Mouse (Mus musculus) testis, adult 2 months (tissue): ENCODE measurements around the gene Gm10160. TPM values are rescaled to one million over a fixed set of nuclear protein-coding genes. Genes with fewer than 3 reads are reported as not detected.

Experiments used
- H3K27ac ChIP-seq: fragments of 200-500 bp; 2 replicates; pipeline ENCODE4 v1.5.1; 2012; ENCODE audit warnings: low read depth, low read length; ENCODE audit not compliant: control insufficient read depth, insufficient read depth
- H3K27me3 ChIP-seq: fragments of 200-500 bp; 2 replicates; pipeline ENCODE4 v1.6.1; 2012; ENCODE audit warnings: mild to moderate bottlenecking, low read length, moderate library complexity; ENCODE audit not compliant: control insufficient read depth, insufficient read depth
- H3K36me3 ChIP-seq: fragments of 200-500 bp; 2 replicates; pipeline ENCODE4 v1.6.1; 2012; ENCODE audit warnings: mild to moderate bottlenecking, low read length; ENCODE audit not compliant: control insufficient read depth, insufficient read depth
- H3K4me1 ChIP-seq: fragments of 200-500 bp; 2 replicates; pipeline ENCODE4 v1.6.1; 2012; ENCODE audit warnings: low read length; ENCODE audit not compliant: control insufficient read depth, insufficient read depth
- H3K4me3 ChIP-seq: fragments of 200-500 bp; 2 replicates; pipeline ENCODE4 v1.5.1; 2012; ENCODE audit warnings: low read depth, mild to moderate bottlenecking, low read length, moderate library complexity, mixed read lengths; ENCODE audit not compliant: control insufficient read depth
- CTCF ChIP-seq: fragments of 200-500 bp; IDR thresholded peaks from 2 replicates; pipeline ENCODE4 v1.5.1; 2012; ENCODE audit warnings: low read depth, mild to moderate bottlenecking, inconsistent platforms, low read length, moderate library complexity; ENCODE audit not compliant: control insufficient read depth, insufficient read depth, insufficient replicate concordance
- POLR2A ChIP-seq: fragments of 200-500 bp; IDR thresholded peaks from 2 replicates; pipeline ENCODE4 v1.6.1; 2012; ENCODE audit warnings: low read depth, mild to moderate bottlenecking, inconsistent platforms, low read length, moderate library complexity; ENCODE audit not compliant: control insufficient read depth
- polyA plus RNA-seq: library from polyadenylated mRNA; depleted of rRNA; stranded (reverse); fragments of >200 nt; gene quantifications from 2 replicates; pipeline ENCODE4 v1.2.3, GENCODE M21; 2012

The Gm10160 gene
- polyA plus RNA-seq, 1 experiment = not detected

DNA sequence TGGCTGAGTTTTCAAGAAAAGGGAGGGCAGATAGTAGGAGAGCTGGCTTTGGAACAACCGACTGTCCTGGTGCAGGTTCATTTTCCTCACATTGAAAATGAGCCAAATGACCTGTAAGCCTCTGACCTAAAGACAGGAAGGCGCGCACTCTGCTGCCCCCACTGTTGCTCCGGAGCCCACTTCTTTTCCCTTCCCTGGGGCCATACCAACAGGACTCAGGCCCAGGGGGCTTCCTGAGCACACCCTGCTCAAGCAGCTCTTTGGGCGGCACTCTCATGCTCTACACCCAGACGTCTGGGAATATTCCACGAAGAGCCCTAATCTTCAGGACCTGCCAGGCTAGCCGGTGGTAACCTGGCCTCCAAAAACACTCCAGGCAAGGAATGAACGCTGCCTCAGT lies 2.6 kb upstream of the Gm10160 start:
- Histone ChIP-seq H3K36me3 (no peaks in the 10 kb centered on the region), H3K4me1 (peaks cover 14% of the 10 kb centered on the region), H3K4me3 (no peak overlapping the region), H3K27me3 (no peaks in the 10 kb centered on the region), H3K27ac (no peak overlapping the region)
- TF ChIP-seq POLR2A (no peak), CTCF (no peak)

DNA sequence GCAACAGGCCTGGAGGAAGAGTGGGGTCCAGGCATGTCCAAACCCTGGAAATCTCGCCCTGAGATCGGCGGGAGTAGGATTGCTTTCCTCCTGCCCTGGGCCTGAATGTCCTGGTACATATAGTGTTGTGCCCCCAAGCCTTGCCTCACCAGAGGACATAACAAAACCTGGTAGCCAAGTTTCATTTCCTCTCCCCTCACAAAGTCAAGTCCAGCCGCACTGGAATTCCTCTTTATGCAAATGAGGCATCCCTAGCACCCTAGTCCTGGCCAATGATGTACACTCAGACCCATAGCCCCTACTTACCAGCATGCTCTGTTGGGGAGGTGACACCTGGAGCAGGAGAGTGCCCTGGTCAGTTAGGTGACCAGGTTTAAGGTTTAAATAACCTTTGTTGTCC lies 627 bp upstream of the Gm10160 start:
- TF ChIP-seq CTCF (no peak), POLR2A (no peak)
- Histone ChIP-seq H3K27ac (no peak overlapping the region), H3K27me3 (no peaks in the 10 kb centered on the region), H3K4me1 (peaks cover 14% of the 10 kb centered on the region), H3K4me3 (no peak overlapping the region), H3K36me3 (no peaks in the 10 kb centered on the region)

DNA sequence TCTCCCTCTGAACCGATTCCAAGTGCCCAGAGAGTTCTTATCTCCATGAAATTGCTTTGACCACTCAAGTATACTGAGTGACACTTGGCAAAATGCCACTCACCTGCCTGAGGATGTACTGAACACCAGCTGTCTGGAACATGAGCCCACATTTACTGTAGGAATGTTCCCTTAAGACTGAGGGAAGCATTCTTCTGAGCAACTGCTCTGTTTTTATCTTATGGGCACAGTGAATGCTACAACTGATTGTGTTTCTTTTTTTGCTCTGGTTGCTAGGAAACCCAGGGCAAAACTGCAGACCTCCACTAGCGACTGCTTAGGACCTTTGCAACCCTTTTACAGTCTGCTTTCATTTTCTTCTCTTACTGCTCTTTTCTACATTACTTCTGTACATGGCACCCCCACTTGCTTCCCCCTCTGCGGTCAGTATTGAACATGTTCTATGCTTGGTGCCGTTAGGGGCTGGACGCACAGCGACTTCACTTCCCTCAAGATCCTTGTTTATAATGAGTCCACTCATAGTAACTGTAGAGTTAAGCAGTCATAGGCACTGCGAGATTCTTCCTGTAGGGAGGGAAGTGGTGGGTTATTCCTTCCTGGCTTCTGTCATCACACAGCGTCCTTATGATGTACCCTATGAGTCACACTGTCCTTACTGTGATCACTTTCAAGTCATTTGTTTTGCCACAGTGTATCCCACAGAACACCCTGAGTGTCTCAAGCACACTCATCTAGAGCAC lies 856 bp downstream of the Gm10160 start:
- Histone ChIP-seq H3K4me3 (no peak overlapping the region), H3K36me3 (no peaks in the 10 kb centered on the region), H3K27me3 (no peaks in the 10 kb centered on the region), H3K27ac (no peak overlapping the region), H3K4me1 (peaks cover 10% of the 10 kb centered on the region)
- TF ChIP-seq POLR2A = no peak
- TF ChIP-seq CTCF = no peak

DNA sequence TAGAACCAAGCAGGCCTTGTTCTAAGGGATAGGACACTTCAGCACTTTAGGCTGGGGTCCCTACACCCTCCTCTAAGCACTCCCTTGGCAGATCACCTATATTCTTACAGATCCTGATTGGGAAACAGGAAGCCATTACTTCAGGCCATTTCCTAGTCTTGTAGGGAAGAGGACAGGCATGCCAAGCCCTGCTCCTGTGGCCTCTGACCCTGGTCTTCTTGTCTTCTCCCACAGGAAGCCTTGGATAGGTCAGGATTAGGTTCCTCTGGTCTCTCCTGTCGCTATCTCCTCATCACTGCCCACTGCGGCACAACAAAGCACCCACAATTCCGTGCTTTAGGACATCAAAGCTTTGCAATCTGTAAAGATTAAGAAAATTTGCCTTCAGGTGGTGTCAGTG lies 3.9 kb downstream of the Gm10160 start:
- TF ChIP-seq POLR2A (no peak), CTCF (no peak)
- no peaks in the 10 kb centered on the region for H3K27me3 ChIP-seq
- H3K4me1 ChIP-seq = no peaks in the 10 kb centered on the region
- no peaks in the 10 kb centered on the region for H3K36me3 ChIP-seq
- no peak overlapping the region for H3K27ac ChIP-seq
- no peak overlapping the region for H3K4me3 ChIP-seq

DNA sequence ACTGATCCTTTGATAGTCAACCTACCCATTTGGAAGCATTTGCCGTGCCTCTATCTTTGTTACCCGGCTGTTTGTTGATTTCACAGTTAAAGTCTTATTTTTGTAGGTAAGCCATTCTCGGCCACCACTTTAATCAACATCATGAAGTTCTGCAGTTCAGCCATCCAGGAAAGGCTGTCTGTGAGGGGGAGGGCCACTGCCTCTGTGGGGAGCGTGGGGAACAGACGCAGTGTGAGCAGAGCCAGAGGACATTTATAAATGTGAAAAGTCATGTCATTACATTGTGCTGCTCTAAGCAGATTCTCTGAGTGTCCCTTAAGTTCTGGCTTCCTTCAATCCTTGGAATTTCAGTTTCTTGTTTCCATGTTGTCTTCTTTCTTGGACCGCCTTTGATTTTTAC lies 5.4 kb downstream of the Gm10160 start:
- H3K4me1 ChIP-seq = no peaks in the 10 kb centered on the region
- H3K4me3 ChIP-seq = no peak overlapping the region
- H3K27ac ChIP-seq = no peak overlapping the region
- H3K27me3 ChIP-seq = no peaks in the 10 kb centered on the region
- no peak for TF ChIP-seq CTCF
- TF ChIP-seq POLR2A = no peak
- no peaks in the 10 kb centered on the region for H3K36me3 ChIP-seq

DNA sequence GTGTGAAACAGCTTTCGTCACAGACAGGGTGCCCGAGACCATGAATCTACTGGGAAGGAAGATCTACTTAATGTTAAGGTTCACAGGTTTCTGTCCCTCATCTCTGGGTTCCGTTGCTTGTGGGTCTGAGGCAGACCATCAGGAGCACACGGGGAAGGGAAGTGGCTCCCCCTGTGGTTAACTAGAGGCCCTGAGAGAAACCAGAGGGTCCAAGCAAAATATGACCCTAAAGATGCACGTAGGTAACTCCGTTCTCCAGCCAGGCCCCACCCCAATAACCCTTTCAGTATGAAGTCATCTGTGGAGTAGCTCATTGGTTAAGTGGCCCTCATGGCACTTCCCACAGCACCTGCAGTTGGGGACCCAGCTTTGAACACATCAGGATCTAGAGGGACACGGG lies 6.0 kb downstream of the Gm10160 start:
- TF ChIP-seq CTCF (no peak), POLR2A (no peak)
- Histone ChIP-seq H3K27ac (no peak overlapping the region), H3K27me3 (no peaks in the 10 kb centered on the region), H3K4me3 (no peak overlapping the region), H3K36me3 (no peaks in the 10 kb centered on the region), H3K4me1 (no peaks in the 10 kb centered on the region)

DNA sequence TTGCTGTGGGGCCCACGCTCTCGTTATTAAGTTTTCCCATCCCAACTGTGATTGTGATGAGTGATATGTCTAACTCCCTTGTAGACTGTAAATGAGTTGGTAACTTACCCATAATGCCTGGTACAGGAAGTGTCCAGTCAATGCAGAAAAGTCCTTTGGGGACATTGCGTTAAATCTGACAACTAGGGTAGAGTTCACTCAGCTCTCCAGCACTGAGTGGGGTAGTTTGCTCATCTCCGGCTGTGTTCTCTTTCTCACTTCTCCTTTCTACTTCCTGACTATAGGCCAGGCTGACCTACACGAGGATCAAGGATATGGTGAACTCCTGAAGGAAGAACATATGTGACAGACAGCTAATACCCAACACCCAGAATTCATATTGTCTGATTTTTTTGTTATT lies 6.4 kb downstream of the Gm10160 start:
- no peaks in the 10 kb centered on the region for H3K4me1 ChIP-seq
- TF ChIP-seq POLR2A = no peak
- TF ChIP-seq CTCF = no peak
- no peaks in the 10 kb centered on the region for H3K27me3 ChIP-seq
- H3K4me3 ChIP-seq = no peak overlapping the region
- no peak overlapping the region for H3K27ac ChIP-seq
- H3K36me3 ChIP-seq = no peaks in the 10 kb centered on the region

DNA sequence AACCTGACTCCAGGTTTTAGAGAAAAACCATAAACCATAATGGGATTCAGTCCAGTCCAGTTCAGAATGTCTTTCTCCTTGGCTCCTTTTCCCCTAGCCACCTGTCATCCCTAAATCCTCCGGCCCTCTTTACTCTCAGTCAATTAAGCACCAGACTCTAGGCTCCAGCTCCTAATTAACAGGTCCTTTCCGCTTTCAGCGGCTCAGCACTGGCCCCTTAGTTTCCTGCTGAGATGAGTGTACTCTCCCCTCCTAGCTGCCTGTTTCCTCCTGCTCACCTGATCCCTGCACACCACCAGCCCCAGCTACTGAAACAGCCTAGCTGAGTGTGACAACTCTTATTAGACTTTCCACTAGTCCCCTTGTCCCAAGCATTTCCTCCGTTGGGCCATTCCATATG lies 7.8 kb downstream of the Gm10160 start:
- H3K4me3 ChIP-seq = no peak overlapping the region
- H3K27me3 ChIP-seq = no peaks in the 10 kb centered on the region
- no peak overlapping the region for H3K27ac ChIP-seq
- no peaks in the 10 kb centered on the region for H3K4me1 ChIP-seq
- no peak for TF ChIP-seq POLR2A
- no peak for TF ChIP-seq CTCF
- H3K36me3 ChIP-seq = no peaks in the 10 kb centered on the region
